Mouse (Mus musculus): ENCODE data around the gene Lbhd1.

GRCm38 (mm10) chr19:8919684-8920072 lies 36.1 kb downstream of the Lbhd1 start:
- TF ChIP-seq CTCF (IDR thresholded peaks at IDR 0.05; ENCODE audit: low read depth) (no peak), EP300 (optimal IDR thresholded peaks at IDR 0.05) (no peak)
